Mouse (Mus musculus) CH12.LX (cell line): ENCODE measurements around the gene Ngfr. TPM values are rescaled to one million over a fixed set of nuclear protein-coding genes. Genes with fewer than 3 reads are reported as not detected.

Source experiments
- DNase-seq: peaks from one replicate; pipeline ENCODE4 v3.0.0-alpha.2; 2013; ENCODE audit errors: extremely low read depth
- H3K27ac ChIP-seq: 2 replicates; pipeline ENCODE4 v1.5.1; 2012; ENCODE audit warnings: low read depth, mild to moderate bottlenecking, control low read depth, moderate library complexity; ENCODE audit not compliant: insufficient read depth
- H3K27me3 ChIP-seq: replicated peaks from 2 replicates; pipeline ENCODE3; 2012; ENCODE audit warnings: inconsistent platforms
- H3K36me3 ChIP-seq, 2 experiments: replicated peaks in 1 of 2; 2 replicates each; pipeline versions ENCODE3 to v1.6.1; 2012; ENCODE audit warnings: inconsistent platforms in 1 of 2, low read length in 1 of 2, mild to moderate bottlenecking in 1 of 2, mixed read lengths in 1 of 2, moderate library complexity in 1 of 2; ENCODE audit not compliant: control insufficient read depth in 1 of 2, insufficient read depth in 1 of 2
- H3K4me1 ChIP-seq, 2 experiments: 2 replicates each; pipeline ENCODE4 v1.6.1; 2012; ENCODE audit warnings: inconsistent platforms in 1 of 2, moderate library complexity in 1 of 2; ENCODE audit not compliant: insufficient read depth in 2 of 2, control insufficient read depth in 1 of 2
- H3K4me2 ChIP-seq: 2 replicates; pipeline ENCODE4 v1.6.1; 2012; ENCODE audit warnings: low read depth, mild to moderate bottlenecking, control low read depth; ENCODE audit not compliant: poor library complexity, insufficient read depth, severe bottlenecking
- H3K4me3 ChIP-seq, 3 experiments: fragments of 150-350 bp in 1 of 3; sonication (generic) in 1 of 3; replicated peaks in 1 of 3; 2 replicates each; pipeline versions ENCODE3 to v1.5.1; 2011 to 2012; ENCODE audit warnings: low read depth in 2 of 3, low read length in 2 of 3, mild to moderate bottlenecking in 2 of 3, moderate library complexity in 2 of 3, control low read depth in 1 of 3, improper control_type of control experiment in 1 of 3, inconsistent platforms in 1 of 3, mixed read lengths in 1 of 3; ENCODE audit not compliant: poor library complexity in 1 of 3
- H3K79me2 ChIP-seq: replicated peaks from 2 replicates; pipeline ENCODE4 v1.6.1; 2012; ENCODE audit warnings: mild to moderate bottlenecking, moderate library complexity; ENCODE audit not compliant: control insufficient read depth, poor library complexity, insufficient read depth, severe bottlenecking; ENCODE audit errors: extremely low read depth
- H3K9ac ChIP-seq: 2 replicates; pipeline ENCODE4 v1.6.1; 2012; ENCODE audit warnings: low read depth, mild to moderate bottlenecking, control low read depth, moderate library complexity; ENCODE audit not compliant: insufficient read depth
- H3K9me3 ChIP-seq: replicated peaks from 2 replicates; pipeline ENCODE3; 2012; ENCODE audit warnings: low read length, inconsistent platforms, mixed read lengths
- CHD2 ChIP-seq: IDR thresholded peaks from 2 replicates; pipeline ENCODE4 v1.6.1; 2011; ENCODE audit warnings: low read length, improper control_type of control experiment
- CTCF ChIP-seq, 2 experiments: IDR thresholded peaks in 1 of 2; conservative IDR thresholded peaks in 1 of 2; 2 replicates each; pipeline ENCODE4 v1.5.1; 2011 to 2012; ENCODE audit warnings: low read depth in 2 of 2, low read length in 2 of 2, improper control_type of control experiment in 1 of 2, inconsistent platforms in 1 of 2, mild to moderate bottlenecking in 1 of 2, moderate library complexity in 1 of 2
- E2F4 ChIP-seq: IDR thresholded peaks from 2 replicates; pipeline ENCODE4 v1.6.1; 2011; ENCODE audit warnings: low read depth, low read length, improper control_type of control experiment; ENCODE audit not compliant: insufficient replicate concordance
- ELF1 ChIP-seq: IDR thresholded peaks from 2 replicates; pipeline ENCODE4 v1.6.1; 2014; ENCODE audit warnings: low read depth, mild to moderate bottlenecking, inconsistent platforms, low read length, improper control_type of control experiment
- EP300 ChIP-seq: IDR thresholded peaks from 2 replicates; pipeline ENCODE4 v1.6.1; 2011; ENCODE audit warnings: low read length, improper control_type of control experiment
- ETS1 ChIP-seq: conservative IDR thresholded peaks from 2 replicates; pipeline ENCODE4 v1.6.1; 2012; ENCODE audit warnings: low read depth, mild to moderate bottlenecking, inconsistent platforms, low read length, improper control_type of control experiment, moderate library complexity
- GABPA ChIP-seq: IDR thresholded peaks from 2 replicates; pipeline ENCODE4 v1.6.1; 2012; ENCODE audit warnings: low read depth, low read length, improper control_type of control experiment, inconsistent platforms; ENCODE audit not compliant: insufficient replicate concordance
- HCFC1 ChIP-seq: IDR thresholded peaks from 2 replicates; pipeline ENCODE4 v1.6.1; 2012; ENCODE audit warnings: low read depth, mild to moderate bottlenecking, inconsistent platforms, low read length, improper control_type of control experiment
- IRF4 ChIP-seq: IDR thresholded peaks from 2 replicates; pipeline ENCODE4 v1.6.1; 2014; ENCODE audit warnings: low read depth, mild to moderate bottlenecking, inconsistent platforms, low read length, improper control_type of control experiment
- JUN ChIP-seq: IDR thresholded peaks from 2 replicates; pipeline ENCODE4 v1.6.1; 2011; ENCODE audit warnings: low read depth, mild to moderate bottlenecking, low read length, improper control_type of control experiment, moderate library complexity; ENCODE audit not compliant: insufficient read depth
- JUND ChIP-seq: conservative IDR thresholded peaks from 2 replicates; pipeline ENCODE4 v1.6.1; 2011; ENCODE audit warnings: low read depth, low read length, improper control_type of control experiment
- MAX ChIP-seq: IDR thresholded peaks from 2 replicates; pipeline ENCODE4 v1.6.1; 2011; ENCODE audit warnings: low read length, improper control_type of control experiment
- MAZ ChIP-seq: IDR thresholded peaks from 2 replicates; pipeline ENCODE4 v1.6.1; 2012; ENCODE audit warnings: low read depth, mild to moderate bottlenecking, inconsistent platforms, low read length, improper control_type of control experiment, moderate library complexity
- MEF2A ChIP-seq: IDR thresholded peaks from 2 replicates; pipeline ENCODE4 v1.6.1; 2014; ENCODE audit warnings: low read depth, mild to moderate bottlenecking, inconsistent platforms, low read length, improper control_type of control experiment, borderline replicate concordance
- MYC ChIP-seq: IDR thresholded peaks from 2 replicates; pipeline ENCODE4 v1.6.1; 2011; ENCODE audit warnings: low read depth, mild to moderate bottlenecking, improper control_type of control experiment, low read length
- NELFE ChIP-seq: IDR thresholded peaks from 2 replicates; pipeline ENCODE4 v1.6.1; 2011; ENCODE audit warnings: low read depth, low read length, improper control_type of control experiment
- NRF1 ChIP-seq: IDR thresholded peaks from 2 replicates; pipeline ENCODE4 v1.6.1; 2014; ENCODE audit warnings: low read depth, mild to moderate bottlenecking, inconsistent platforms, low read length, improper control_type of control experiment, moderate library complexity
- PAX5 ChIP-seq: IDR thresholded peaks from 2 replicates; pipeline ENCODE4 v1.6.1; 2012; ENCODE audit warnings: low read length, inconsistent platforms, mixed read lengths
- RAD21 ChIP-seq: IDR thresholded peaks from 2 replicates; pipeline ENCODE4 v1.6.1; 2011; ENCODE audit warnings: low read depth, mild to moderate bottlenecking, low read length, improper control_type of control experiment, moderate library complexity
- RCOR1 ChIP-seq: conservative IDR thresholded peaks from 2 replicates; pipeline ENCODE4 v1.6.1; 2012; ENCODE audit warnings: low read depth, mild to moderate bottlenecking, inconsistent platforms, low read length, improper control_type of control experiment
- SIN3A ChIP-seq: IDR thresholded peaks from 2 replicates; pipeline ENCODE4 v1.6.1; 2012; ENCODE audit warnings: low read length, improper control_type of control experiment, inconsistent platforms
- SMC3 ChIP-seq: IDR thresholded peaks from 2 replicates; pipeline ENCODE4 v1.6.1; 2011; ENCODE audit warnings: low read depth, low read length, improper control_type of control experiment
- TBP ChIP-seq: conservative IDR thresholded peaks from 2 replicates; pipeline ENCODE4 v1.6.1; 2011; ENCODE audit warnings: low read depth, low read length, improper control_type of control experiment
- UBTF ChIP-seq: IDR thresholded peaks from 2 replicates; pipeline ENCODE4 v1.6.1; 2012; ENCODE audit warnings: low read depth, mild to moderate bottlenecking, inconsistent platforms, low read length, improper control_type of control experiment, moderate library complexity
- USF1 ChIP-seq: IDR thresholded peaks from 2 replicates; pipeline ENCODE4 v1.6.1; 2014; ENCODE audit warnings: low read depth, mild to moderate bottlenecking, inconsistent platforms, low read length, improper control_type of control experiment
- ZKSCAN1 ChIP-seq: IDR thresholded peaks from 2 replicates; pipeline ENCODE4 v1.6.1; 2012; ENCODE audit warnings: low read depth, inconsistent platforms, low read length, improper control_type of control experiment, borderline replicate concordance
- ZMIZ1 ChIP-seq: IDR thresholded peaks from 2 replicates; pipeline ENCODE4 v1.6.1; 2012; ENCODE audit warnings: low read depth, mild to moderate bottlenecking, inconsistent platforms, low read length, improper control_type of control experiment
- ZNF384 ChIP-seq: IDR thresholded peaks from 2 replicates; pipeline ENCODE4 v1.6.1; 2012; ENCODE audit warnings: low read depth, low read length, improper control_type of control experiment, inconsistent platforms
- dilution Hi-C: fragments of 300-500 bp; cut with MboI; formaldehyde crosslinking; loops from 2 replicates; pipeline ENCODE4 v1.14.3; 2020; ENCODE audit warnings: low sequenced_read_pairs; ENCODE audit not compliant: extremely low pct_unique_long_range_greater_than_20kb, extremely low pct_ligation_motif_present
- in situ Hi-C: fragments of 300-500 bp; cut with MboI; formaldehyde crosslinking; loops from 3 replicates; pipeline ENCODE4 v1.14.3; 2019; ENCODE audit warnings: low sequenced_read_pairs, low pct_ligation_motif_present, low pct_unique_long_range_greater_than_20kb, mixed read lengths
- polyA plus RNA-seq: library from polyadenylated mRNA; unstranded; fragments of >175 nt; gene quantifications from 2 replicates; pipeline ENCODE4 v1.2.1, GENCODE M21; 2012; ENCODE audit warnings: low read depth; ENCODE audit not compliant: insufficient read length
- total RNA-seq, 2 experiments: library from RNA; depleted of rRNA; stranded (reverse); fragments of 300-350 nt in 1 of 2; fragments of >200 nt in 1 of 2; gene quantifications; 2 replicates each; pipeline ENCODE4 v1.2.3; 2012 to 2014

The Ngfr gene
- total and polyA plus RNA-seq, 3 experiments, result not detected

DNA sequence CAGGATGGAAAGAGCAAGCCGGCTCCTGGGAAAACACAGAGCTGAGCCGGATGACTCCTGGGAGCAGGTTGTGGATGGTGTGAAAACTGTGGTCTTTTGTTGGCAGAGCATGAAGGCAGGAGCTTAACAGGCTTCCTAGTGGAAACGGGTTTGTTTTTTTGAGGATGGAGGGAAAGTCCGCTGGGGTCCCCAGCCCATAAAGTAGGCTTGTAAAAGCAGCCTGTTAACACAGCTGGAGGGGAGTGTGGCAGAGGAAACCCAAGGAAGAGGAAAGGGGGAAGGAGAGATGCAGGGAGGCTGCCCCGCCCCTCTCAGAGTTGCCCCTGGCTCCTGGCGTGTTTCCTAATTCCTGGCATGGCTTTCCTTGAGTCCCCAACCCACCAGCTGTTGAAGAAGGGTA lies 8.1 kb downstream of the Ngfr start:
- no peak overlapping the region for H3K9ac ChIP-seq
- TF ChIP-seq SIN3A, result no peak
- no peak for TF ChIP-seq E2F4
- no peak for TF ChIP-seq GABPA
- no peak for TF ChIP-seq USF1
- TF ChIP-seq UBTF, result no peak
- TF ChIP-seq ETS1, result no peak
- no peak for TF ChIP-seq TBP
- TF ChIP-seq IRF4, result no peak
- TF ChIP-seq EP300, result no peak
- TF ChIP-seq PAX5, result no peak
- no peak for TF ChIP-seq SMC3
- no peak for TF ChIP-seq ZMIZ1
- no peak for TF ChIP-seq ELF1
- no peak for TF ChIP-seq JUN
- TF ChIP-seq, all 38 proteins: peak for 0
- Histone ChIP-seq H3K4me3 (no peak overlapping the region), H3K4me1 (peaks cover 6 to 9% of the 10 kb centered on the region in 2 experiments), H3K79me2 (no peaks in the 10 kb centered on the region), H3K36me3 (no peaks in the 10 kb centered on the region), H3K4me2 (no peak overlapping the region), H3K27ac (no peak overlapping the region), H3K9me3 (no peaks in the 10 kb centered on the region), H3K27me3 (peaks cover 99% of the 10 kb centered on the region)
- DNase-seq, result no peak
- in situ Hi-C loops (no loop called here), dilution Hi-C loops (no loop called here)

DNA sequence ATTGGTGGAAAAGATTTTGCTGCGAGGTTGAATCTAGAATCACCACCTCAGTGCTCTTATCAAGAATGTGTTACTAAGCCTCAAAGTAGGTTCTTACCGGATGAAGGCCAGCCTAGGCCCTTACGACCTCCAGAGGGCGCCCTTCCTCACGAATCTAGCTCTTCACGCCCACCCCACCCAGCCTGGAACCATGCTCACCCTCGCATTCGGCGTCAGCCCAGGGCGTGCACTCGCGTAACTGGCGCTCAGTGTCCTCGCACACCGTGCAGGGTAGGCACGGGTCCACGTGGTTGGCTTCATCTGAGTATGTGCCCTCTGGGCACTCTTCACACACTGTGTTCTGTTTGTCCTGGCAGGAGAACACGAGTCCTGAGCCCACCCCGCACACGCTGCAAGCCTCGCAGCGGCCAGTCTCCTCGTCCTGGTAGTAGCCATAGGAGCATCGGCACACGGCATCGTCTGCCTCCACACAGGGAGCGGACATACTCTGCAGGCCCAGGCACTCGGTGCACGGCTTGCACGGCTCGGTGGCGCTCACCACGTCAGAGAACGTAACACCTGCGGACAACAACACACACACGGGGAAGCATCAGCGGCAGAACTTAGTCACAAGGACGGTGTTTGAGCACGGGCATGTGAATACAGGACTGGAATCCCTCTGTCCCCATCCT lies 9.6 kb downstream of the Ngfr start:
- no peaks in the 10 kb centered on the region for H3K9me3 ChIP-seq
- no peaks in the 10 kb centered on the region for H3K79me2 ChIP-seq
- H3K4me3 ChIP-seq, result peak overlapping the region in 1 of 3 experiments; percentile 4
- dilution Hi-C loops (no loop called here), in situ Hi-C loops (no loop called here)
- no peak overlapping the region for H3K4me2 ChIP-seq
- DNase-seq, result peak; percentile 62
- peaks cover 6 to 9% of the 10 kb centered on the region in 2 experiments for H3K4me1 ChIP-seq
- H3K27me3 ChIP-seq, result peaks cover 94% of the 10 kb centered on the region
- no peak overlapping the region for H3K27ac ChIP-seq
- no peak overlapping the region for H3K9ac ChIP-seq
- no peaks in the 10 kb centered on the region for H3K36me3 ChIP-seq
- peak; percentile 59 for TF ChIP-seq RAD21
- no peak for TF ChIP-seq ZNF384
- TF ChIP-seq JUND, result no peak
- no peak for TF ChIP-seq HCFC1
- TF ChIP-seq TBP, result no peak
- no peak for TF ChIP-seq GABPA
- peak; percentile 29; the same call in 1 of the 2 replicates for TF ChIP-seq MAX
- no peak for TF ChIP-seq MEF2A
- no peak for TF ChIP-seq MYC
- no peak for TF ChIP-seq ZMIZ1
- no peak for TF ChIP-seq RCOR1
- TF ChIP-seq UBTF, result no peak
- no peak for TF ChIP-seq USF1
- no peak for TF ChIP-seq NELFE
- no peak for TF ChIP-seq ZKSCAN1
- TF ChIP-seq MAZ, result no peak
- TF ChIP-seq JUN, result no peak
- TF ChIP-seq CTCF (conservative IDR thresholded peaks at IDR 0.05 in 1 of 2, IDR thresholded peaks at IDR 0.05 in 1 of 2; ENCODE audit: low read depth in 2 of 2, low read length in 2 of 2), result peak; percentile 65 to 83
- no peak for TF ChIP-seq NRF1
- TF ChIP-seq SMC3, result peak; percentile 80
- TF ChIP-seq CHD2, result no peak
